In genomic region chr6:146738889-146739288, GRCm38 (mm10) we compare ENCODE assay signal across 16 mouse cellular contexts. TPM values are rescaled to one million over a fixed set of nuclear protein-coding genes. Genes with fewer than 3 reads are reported as not detected.
A peak's percentile ranks its signal among the peaks of the same experiment; 100 is the strongest.
DNase-seq lines count a peak whose midpoint lies in the region; ATAC-seq lines count a peak whose summit lies in the region.
"Had no signal": no experiment of that assay in that cellular context is flagged by ENCODE, and none has a peak within 500 bp of the region (broad histone marks: within the 10 kb centered on the region; RNA-seq: fewer than 3 reads in every experiment).

No protein-coding gene starts in this region.

- peak overlapping the region; percentile 43 for H3K27ac ChIP-seq in heart, embryonic 13.5 days (replicated peaks)
- H3K27ac ChIP-seq in heart, embryonic 12.5 days (ENCODE audit: poor library complexity, severe bottlenecking), result no peak overlapping the region
- H3K27ac ChIP-seq in midbrain, embryonic 13.5 days, result no peak overlapping the region
- H3K27ac ChIP-seq: forebrain, embryonic 13.5 days; hindbrain, embryonic 12.5 days; neural tube, embryonic 15.5 days had no signal

- WGBS in heart, embryonic 13.5 days, result 43% methylated on average over 1 of the region's 1 CpGs
- WGBS in heart, embryonic 12.5 days, result 73% methylated on average over 1 of the region's 1 CpGs
- WGBS in midbrain, embryonic 13.5 days, result 76% methylated on average over 1 of the region's 1 CpGs

- no peak overlapping the region for H3K4me3 ChIP-seq in heart, embryonic 13.5 days
- H3K4me3 ChIP-seq in heart, embryonic 12.5 days, result no peak overlapping the region
- no peak overlapping the region for H3K4me3 ChIP-seq in midbrain, embryonic 13.5 days (replicated peaks)
- H3K4me3 ChIP-seq: forebrain, embryonic 13.5 days; hindbrain, embryonic 12.5 days; neural tube, embryonic 15.5 days had no signal

- H3K9ac ChIP-seq in heart, embryonic 13.5 days, result 0 out of 2 replicates have a peak overlapping the region, but pooled peaks have one; percentile 48
- H3K9ac ChIP-seq in heart, embryonic 12.5 days, result no peak overlapping the region
- no peak overlapping the region for H3K9ac ChIP-seq in midbrain, embryonic 13.5 days (replicated peaks)
- H3K9ac ChIP-seq: forebrain, embryonic 13.5 days; hindbrain, embryonic 12.5 days; neural tube, embryonic 15.5 days had no signal

- H3K36me3 ChIP-seq in heart, embryonic 13.5 days, result no peaks in the 10 kb centered on the region
- no peaks in the 10 kb centered on the region for H3K36me3 ChIP-seq in heart, embryonic 12.5 days
- no peaks in the 10 kb centered on the region for H3K36me3 ChIP-seq in midbrain, embryonic 13.5 days
- H3K36me3 ChIP-seq: hindbrain, embryonic 12.5 days; neural tube, embryonic 15.5 days had no signal

- H3K4me1 ChIP-seq in heart, embryonic 13.5 days, result peaks cover 80% of the 10 kb centered on the region
- H3K4me1 ChIP-seq in heart, embryonic 12.5 days (replicated peaks), result peaks cover 53% of the 10 kb centered on the region
- peaks cover 5% of the 10 kb centered on the region; the same call in 1 of the 2 replicates for H3K4me1 ChIP-seq in midbrain, embryonic 13.5 days (replicated peaks)

- no peaks in the 10 kb centered on the region for H3K9me3 ChIP-seq in heart, embryonic 13.5 days
- H3K9me3 ChIP-seq in heart, embryonic 12.5 days (replicated peaks), result no peaks in the 10 kb centered on the region
- H3K9me3 ChIP-seq in midbrain, embryonic 13.5 days, result no peaks in the 10 kb centered on the region
- H3K9me3 ChIP-seq: forebrain, embryonic 13.5 days; G1E; hindbrain, embryonic 12.5 days; neural tube, embryonic 15.5 days had no signal

- H3K4me2 ChIP-seq in heart, embryonic 13.5 days, result peak overlapping the region; percentile 2; the same call in 1 of the 2 replicates
- H3K4me2 ChIP-seq in heart, embryonic 12.5 days, result no peak overlapping the region
- no peak overlapping the region for H3K4me2 ChIP-seq in midbrain, embryonic 13.5 days (replicated peaks)
- H3K4me2 ChIP-seq: forebrain, embryonic 13.5 days; hindbrain, embryonic 12.5 days; midbrain, embryonic 11.5 days; neural tube, embryonic 15.5 days had no signal

- H3K27me3 ChIP-seq in heart, embryonic 13.5 days (replicated peaks), result no peaks in the 10 kb centered on the region
- H3K27me3 ChIP-seq in heart, embryonic 12.5 days (replicated peaks), result no peaks in the 10 kb centered on the region
- H3K27me3 ChIP-seq in midbrain, embryonic 13.5 days, result no peaks in the 10 kb centered on the region
- H3K27me3 ChIP-seq: forebrain, embryonic 13.5 days; hindbrain, embryonic 12.5 days; neural tube, embryonic 15.5 days had no signal

- no peak for ATAC-seq in heart, embryonic 13.5 days (ENCODE audit: extremely low read depth, insufficient number of reproducible peaks, low FRiP score, low TSS enrichment)
- ATAC-seq in heart, embryonic 12.5 days (ENCODE audit: insufficient number of reproducible peaks, low FRiP score), result no peak
- ATAC-seq in midbrain, embryonic 13.5 days, result no peak
- ATAC-seq: forebrain, embryonic 13.5 days had no signal

- peak; percentile 34 for DNase-seq in adrenal gland, adult 2 months
- no peak for DNase-seq in adrenal gland, adult 8-10 months
- peak; percentile 43 for DNase-seq in 3134 (ENCODE audit: extremely low read depth, insufficient read length, low spot score)
- DNase-seq in cerebellum, postnatal 10 days, result peak; percentile 68 to 76
- no peak for DNase-seq in spleen, postnatal 4 days (ENCODE audit: low spot score in 2 of 2)
- DNase-seq: embryo, embryonic 11 days; right cerebral cortex, postnatal 4 days; thymus, adult 18-20 months had no signal

RNA-seq across cellular contexts. Expression of gene Stk38l, which starts 14.1 kb away (rescaled TPM):
- total RNA-seq in adrenal gland, adult 2 months (2021), result 10 to 100 TPM; 19.7 to 21.7 TPM
- 0.97 and 1.6 TPM in 2 replicates for polyA plus RNA-seq in adrenal gland, adult 2 months (2012; rRNA removed)
- total RNA-seq in adrenal gland, adult 8-10 months (2022), result 10 to 100 TPM; 24.0 to 26.8 (median 25.9) TPM
- polyA plus RNA-seq in heart, embryonic 13.5 days (2015; fragmentation: Nextera tagmentation; extraction: Ambion mirVana), result 37.9 and 41.4 TPM in 2 replicates
- polyA plus RNA-seq in heart, embryonic 12.5 days (2016; fragmentation: Nextera tagmentation; extraction: Ambion mirVana), result 50.6 and 52.7 TPM in 2 replicates
- polyA plus RNA-seq in midbrain, embryonic 13.5 days (2015; fragmentation: Nextera tagmentation; extraction: Ambion mirVana), result 16.2 and 17.2 TPM in 2 replicates

RNA-seq across cellular contexts. Expression of gene Arntl2, which starts 57.0 kb away (rescaled TPM):
- 1 to 10 TPM; 1.6 TPM for total RNA-seq in adrenal gland, adult 2 months (2021)
- 6.1 and 8.9 TPM in 2 replicates for polyA plus RNA-seq in adrenal gland, adult 2 months (2012; rRNA removed)
- 1 to 10 TPM; 1.6 to 6.4 (median 3.4) TPM for total RNA-seq in adrenal gland, adult 8-10 months (2022)
- 2.2 and 2.5 TPM in 2 replicates for polyA plus RNA-seq in heart, embryonic 13.5 days (2015; fragmentation: Nextera tagmentation; extraction: Ambion mirVana)
- 3.1 and 3.5 TPM in 2 replicates for polyA plus RNA-seq in heart, embryonic 12.5 days (2016; fragmentation: Nextera tagmentation; extraction: Ambion mirVana)
- 1.8 and 2.6 TPM in 2 replicates for polyA plus RNA-seq in midbrain, embryonic 13.5 days (2015; fragmentation: Nextera tagmentation; extraction: Ambion mirVana)
- total RNA-seq: G1E had no signal
- polyA plus RNA-seq: G1E had no signal

Comparison
In these comparisons a context has a peak if more than half of its experiments do, and no peak if none do; other contexts are left out.
1. DNase-seq: peak in adrenal gland, adult 2 months (single experiment), 3134 (single experiment) and cerebellum, postnatal 10 days (2 of 2); none in adrenal gland, adult 8-10 months (single experiment) and spleen, postnatal 4 days (0 of 2).